Mouse (Mus musculus) adipocyte (in vitro differentiated cells): ENCODE data around the gene Tagln3.

ENCODE experiments used
- DNase-seq: peaks from one replicate; pipeline ENCODE4 v3.0.0-alpha.2; 2016; ENCODE audit warnings: low spot score

Tagln3 gene

DNA sequence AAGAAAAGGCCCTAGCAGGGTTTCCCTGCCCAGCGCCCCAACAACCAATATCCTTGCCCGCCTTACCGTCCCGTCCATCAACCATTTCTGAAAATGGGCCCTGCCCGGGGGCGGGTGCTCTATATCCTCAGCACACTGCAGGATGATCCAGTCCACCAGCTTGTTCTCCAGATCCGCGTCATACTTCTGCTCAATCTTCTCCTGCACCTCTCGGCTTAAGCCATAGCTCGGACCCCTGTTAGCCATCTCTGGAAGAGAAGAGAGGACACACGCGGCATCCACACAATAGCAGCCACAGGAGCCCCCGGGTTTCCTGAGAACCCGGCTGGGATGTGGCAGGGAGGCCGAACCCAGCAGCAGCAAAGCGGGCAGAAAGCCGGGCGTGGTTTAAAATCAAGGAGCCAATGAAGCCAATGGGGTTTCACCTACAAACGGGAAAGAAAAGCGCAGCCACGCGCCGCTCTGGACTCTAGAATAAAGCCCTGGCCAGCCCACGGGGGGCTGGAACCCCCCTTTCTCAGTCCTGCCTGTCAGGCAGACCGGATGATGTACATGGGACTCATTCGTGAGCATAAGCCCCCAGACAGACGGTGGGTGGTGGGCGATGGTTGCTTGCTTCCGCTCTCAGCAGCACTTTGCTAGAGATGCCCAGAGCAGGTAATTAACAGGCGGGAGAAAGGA, at the start of gene Tagln3:
Tagln3 (minus strand) TSS at position 548 of the 681 bp plus-strand sequence.
- no peak for DNase-seq

DNA sequence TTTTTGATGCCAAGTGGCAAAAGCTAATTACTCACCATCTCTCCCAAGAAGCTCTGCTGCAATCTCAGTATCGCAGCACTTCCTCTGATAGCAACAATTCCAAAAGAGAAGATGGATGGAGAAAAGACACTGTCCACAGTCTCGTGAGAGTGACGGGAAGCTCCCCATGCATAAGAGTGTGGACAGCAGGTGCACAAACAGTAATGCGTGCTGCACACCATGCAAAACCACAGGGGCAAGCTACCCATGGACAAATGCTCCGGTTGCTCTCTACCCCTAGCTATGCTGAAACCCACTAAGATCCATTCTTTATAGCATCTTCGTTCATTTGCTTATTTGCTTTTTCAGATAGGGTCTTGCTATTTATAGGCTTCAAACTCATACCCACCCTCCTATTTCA, 46.5 kb upstream of the Tagln3 start:
- DNase-seq: no peak

DNA sequence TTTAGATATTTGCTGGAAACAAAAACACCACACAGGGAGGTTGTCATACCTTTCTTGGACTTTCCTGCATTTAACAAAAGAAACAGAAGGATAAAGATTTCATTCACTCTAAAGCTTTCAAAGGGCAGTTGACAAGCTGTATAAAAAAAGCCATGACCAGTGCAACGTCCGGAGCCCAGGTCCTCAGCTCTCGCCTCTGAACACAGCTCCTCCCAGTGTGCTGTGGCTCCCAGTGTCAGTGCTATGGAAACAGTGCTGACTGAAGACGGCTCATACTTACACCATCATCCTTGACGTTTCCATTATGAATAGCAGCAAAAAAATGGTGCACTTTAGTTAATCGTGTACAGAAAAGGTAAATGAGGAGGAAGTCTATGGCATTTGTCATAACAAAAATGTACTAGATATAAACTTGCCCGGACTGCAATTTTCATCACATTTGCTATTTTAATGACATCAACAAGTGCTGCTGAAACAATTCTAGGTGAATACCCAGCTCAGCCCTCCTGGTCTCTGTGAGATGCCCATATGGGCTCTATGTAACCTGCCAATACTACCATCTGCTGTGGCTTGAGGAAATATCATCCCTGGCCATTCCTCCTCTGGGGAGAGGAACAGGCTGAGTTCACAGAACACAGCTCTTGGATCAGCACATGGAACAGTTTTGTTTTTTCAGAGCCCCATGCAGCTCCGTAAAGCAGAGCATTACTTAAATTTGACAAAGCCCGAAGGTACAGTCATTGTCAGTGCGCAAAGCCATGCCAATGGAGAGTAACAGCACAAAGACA, 43.6 kb upstream of the Tagln3 start:
- DNase-seq: no peak

DNA sequence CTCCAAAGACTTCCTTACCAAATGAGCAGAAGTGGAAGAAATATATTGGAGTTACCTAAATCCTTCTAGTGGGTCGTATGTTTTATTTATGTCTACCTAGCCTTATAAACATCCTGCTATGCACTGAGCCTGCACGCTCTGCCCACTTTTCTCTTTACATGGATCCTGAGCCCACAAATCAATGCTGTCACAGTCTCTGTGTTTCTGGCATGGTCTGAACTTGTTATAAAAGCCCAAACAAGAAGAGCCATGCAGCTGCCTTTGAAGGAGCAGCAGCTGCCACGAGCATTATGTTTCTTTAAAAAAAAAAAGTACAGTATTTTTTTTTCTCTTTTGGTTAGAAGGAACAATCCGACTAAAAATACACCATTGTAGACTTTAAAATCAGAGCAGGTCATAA, 43.0 kb upstream of the Tagln3 start:
- no peak for DNase-seq

DNA sequence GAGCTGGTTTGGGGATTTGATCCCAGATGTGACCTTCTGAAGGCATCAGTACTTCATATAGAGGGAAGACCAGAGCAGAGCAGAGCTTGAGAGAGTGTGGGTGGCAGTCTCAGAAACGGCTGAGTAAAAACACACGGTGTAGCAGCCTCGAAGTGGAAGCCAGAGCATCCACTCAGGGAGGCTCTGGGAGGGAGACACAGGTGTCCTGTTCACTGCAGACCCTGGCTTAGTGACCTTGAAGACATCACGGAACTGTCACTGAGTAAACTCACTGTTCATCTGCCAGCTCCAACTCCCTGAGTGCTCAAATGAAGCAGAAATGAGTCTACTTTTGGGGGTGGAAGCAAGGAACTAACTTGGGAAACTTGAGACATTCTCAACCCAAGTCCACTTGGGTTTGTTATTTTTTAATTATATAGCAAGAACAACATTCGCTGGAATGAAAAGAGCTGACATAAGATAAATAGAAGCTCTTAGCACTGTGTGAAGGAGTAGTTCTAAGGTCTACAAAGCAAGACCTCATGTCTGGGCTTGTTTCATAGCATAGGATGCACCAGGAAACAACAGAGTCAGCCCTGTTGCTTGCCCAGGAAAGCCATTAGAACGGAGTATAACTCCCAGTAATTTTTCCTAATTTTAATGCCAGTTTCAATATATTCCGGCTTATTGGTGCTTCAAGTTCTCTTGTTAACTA, 41.5 kb upstream of the Tagln3 start:
- DNase-seq: no peak

DNA sequence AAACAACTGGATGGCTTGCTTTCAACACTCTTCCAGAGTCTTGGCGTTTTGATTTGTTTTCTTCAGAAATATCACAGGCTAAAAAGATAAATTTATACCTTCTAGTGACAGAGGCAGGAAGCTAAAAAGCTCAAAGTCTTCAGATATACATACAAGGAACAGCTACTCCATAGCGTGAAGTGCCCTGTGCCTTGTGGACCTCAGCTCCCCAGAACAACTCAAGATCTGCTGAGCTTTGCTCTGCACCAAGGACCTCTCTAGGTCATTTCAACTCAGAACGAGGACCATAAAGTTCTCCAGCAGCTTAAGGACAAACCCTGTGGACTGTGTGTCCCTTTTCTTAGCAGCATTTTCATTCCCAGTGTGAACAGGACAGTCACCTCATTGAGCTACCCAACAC, 40.7 kb upstream of the Tagln3 start:
- no peak for DNase-seq

DNA sequence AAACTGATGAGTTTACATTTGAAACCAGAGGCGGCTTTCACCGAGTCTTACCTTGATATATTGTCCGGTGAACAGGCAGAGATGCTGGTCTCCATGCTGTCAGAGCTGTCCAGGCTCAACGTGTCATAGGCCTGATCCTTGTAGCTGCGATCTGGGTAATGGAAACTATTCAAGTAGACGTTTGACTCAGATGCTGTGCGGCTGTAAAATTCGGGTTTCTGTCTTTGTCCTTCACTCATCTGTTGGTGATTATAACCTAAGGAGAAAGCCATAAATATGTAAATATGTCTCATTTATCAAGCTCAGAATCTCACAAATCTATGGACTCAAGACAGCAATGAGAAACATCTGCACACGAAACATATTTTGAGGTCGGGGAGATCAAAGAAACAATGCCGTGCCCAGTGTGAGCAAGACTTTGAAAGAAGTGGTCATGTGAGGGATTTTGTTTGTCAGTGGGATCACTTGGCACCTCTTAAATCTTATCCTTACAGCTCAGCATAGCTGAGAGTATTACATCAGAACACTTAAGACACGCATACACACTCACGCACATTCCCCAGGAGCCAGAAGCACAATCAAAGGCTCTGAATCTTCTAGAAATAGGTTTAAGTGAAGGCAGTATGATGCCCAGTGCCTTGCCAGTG, 38.6 kb upstream of the Tagln3 start:
- no peak for DNase-seq

DNA sequence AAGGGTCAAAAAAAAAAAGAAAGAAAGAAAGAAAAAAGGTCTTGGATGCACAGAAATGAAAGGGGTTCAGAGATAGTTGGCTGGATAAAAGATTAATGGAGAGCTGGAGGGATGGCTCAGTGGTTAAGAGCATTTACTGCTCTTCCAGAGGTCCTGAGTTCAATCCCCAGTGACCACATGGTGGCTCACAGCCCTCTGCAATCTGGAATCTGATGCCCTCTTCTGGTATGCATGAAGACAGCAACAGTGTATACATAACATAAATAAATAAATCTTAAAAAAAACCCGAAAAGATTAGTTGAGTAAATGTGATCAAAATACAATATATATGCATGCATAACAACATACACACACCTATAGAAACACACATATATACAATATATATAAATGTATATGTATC, 37.0 kb upstream of the Tagln3 start:
- DNase-seq: no peak

DNA sequence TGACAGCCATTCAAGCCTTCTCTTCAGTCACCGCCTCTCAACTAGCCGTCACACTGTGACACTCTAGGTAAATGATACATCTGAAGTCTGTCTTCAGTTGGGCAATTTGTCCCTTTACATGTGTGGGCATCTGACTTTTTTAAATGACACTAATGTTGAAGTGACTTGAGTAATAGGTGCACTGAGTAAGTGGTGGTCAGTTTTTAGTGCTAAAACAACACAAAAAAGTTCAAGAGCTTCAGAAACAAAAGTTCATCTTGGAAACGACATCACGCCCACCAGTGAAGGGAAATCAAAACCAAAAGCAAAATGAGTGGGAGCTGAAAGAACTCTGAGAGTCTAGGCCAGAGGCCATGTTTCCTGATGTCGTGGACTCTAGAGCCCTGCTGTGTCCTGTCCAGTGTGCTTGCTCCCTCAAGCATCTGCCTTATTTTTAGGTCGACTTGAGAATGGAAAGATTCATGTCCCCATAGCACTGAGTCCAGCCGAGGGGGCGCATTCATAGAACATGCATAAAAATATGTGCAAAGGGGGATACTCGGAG, 34.4 kb upstream of the Tagln3 start:
- DNase-seq: peak; percentile 51

DNA sequence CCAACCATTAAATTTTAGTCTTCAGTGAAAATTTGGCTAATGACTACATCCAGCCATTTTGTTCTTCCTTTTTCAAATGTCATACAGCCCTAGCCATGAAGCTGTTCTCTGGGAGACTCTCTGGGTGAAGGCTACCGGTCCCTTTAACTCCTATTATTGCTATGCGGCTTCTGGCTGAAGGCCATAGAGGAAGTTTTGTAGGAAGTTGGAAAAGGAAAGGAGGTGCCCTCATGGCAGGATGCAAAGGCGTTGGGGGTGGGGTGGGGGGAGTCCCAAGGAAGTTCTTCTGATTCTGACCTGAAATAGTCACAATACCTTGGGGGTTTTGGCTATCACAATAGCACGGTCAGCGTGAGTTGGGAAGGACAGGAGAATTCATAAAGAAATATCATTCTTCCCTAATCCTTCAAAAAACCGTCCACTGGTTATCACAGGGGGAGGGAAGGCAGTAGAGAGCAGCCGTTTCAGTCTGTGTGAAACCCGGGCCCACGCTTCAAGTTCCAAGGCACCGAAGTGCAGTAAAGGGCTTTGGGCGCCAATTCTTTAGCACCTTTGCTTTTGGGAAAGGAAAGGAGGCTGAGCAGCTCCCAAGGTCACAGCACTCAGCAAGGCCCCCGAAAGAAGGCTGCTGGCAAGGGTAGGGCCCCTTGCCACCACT, 33.1 kb upstream of the Tagln3 start:
- DNase-seq: no peak

DNA sequence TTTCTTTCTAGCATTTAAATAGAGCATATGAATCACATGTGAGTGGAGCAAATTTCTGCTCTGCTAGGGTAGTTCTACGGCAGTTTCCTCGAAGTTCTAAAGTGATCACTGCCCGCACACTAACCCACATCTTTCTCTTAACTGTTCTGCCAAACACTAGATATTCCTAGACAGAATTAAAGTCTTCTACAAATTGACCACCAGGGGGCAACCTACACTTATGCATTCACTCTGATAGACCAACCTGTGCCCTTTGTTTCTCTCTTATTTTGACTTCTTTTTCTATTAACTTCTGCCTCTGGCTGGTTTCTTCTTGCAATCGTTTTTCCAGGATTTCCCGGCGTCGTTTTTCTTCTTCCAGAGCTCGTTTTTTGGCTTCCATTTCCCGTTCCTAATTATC, 32.4 kb upstream of the Tagln3 start:
- peak; percentile 89 for DNase-seq

DNA sequence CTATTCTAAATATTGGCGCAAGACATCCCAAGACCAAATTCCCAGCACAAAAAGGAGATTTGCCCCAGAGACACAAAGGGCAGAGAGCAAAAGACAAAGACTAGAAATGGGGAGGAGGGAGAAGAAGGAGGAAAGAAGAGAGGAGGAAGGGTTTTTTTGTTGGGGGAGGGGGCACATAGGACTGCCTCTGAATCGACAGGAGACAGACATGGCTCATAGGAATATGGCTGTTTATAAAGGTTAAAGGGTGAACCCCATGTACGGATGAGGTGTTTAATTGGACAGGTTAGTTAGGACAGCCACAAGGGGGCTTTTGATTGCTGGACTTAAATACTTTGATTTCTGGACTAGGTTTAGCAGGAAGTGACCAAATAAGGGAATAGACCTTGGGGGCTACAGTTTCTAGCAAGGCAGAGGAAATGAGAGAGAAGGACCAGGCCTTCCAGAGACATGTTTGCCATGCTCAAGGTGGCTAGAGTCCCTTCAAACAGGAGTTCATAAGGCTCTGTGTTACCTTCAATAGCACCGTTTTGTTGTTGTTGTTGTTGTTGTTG, 19.3 kb upstream of the Tagln3 start:
- DNase-seq: no peak

DNA sequence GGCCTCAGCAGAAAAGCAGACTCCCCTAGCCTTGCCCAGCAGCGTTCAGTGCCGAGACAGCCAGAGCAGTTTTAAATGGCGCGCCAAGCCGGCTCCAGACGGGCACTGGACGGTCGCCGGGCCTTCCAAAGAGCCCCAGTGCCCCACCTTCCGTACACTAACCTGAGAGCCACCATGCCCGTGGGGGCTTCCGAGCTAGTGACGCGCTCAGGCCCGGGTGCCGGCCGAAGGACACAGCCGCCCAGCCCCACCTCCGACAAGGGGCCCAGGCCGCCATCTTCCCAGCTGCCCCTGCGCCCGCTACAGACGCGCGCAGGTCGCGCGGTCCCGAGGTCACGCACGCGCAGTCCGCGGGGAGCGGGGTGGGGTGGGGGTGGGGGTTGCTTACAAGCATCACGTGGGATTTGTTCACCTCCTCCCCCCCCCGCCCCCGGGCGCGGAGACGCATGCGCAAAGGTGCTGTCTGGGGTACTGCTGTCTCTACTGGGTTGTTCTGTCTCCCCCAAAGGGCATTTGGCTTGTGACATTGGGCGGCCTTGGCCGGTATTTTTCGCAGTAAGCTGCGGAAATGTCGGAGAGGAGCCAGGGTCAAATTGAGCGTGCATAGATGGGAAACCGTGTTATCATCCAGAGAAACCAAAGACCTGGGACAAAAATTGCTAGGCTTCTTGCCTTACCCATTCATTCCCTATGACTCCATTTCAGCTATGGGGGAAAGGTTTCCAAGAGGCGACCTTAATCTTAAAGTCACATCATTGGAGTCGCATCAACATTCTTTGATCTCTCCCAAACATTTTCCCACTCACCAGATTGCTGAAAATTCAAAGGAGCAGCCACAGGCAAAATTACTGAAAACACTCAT, 18.4 kb upstream of the Tagln3 start, which contains the start of gene Abhd10:
Abhd10 (minus strand) TSS at position 341 of the 862 bp plus-strand sequence.
- peak; percentile 95 for DNase-seq

DNA sequence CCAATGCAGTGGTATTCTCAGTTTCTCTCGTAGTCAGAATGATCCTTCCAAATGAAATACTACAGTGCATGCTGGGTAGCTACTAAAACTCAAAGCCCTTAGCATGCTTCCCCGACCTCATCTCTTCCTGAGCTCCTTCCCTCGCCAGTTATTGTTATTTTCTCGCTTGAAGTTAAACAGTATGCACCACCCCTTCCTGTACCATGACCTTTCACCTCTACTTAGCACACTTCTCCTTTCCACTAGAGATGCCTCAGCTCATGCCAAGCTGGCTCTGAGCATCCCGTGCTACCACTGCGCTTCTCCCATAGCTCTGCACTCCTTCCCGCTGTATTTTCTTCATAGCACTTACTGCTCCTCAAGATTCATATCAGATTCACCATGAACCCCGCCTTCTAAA, 13.5 kb upstream of the Tagln3 start:
- no peak for DNase-seq

DNA sequence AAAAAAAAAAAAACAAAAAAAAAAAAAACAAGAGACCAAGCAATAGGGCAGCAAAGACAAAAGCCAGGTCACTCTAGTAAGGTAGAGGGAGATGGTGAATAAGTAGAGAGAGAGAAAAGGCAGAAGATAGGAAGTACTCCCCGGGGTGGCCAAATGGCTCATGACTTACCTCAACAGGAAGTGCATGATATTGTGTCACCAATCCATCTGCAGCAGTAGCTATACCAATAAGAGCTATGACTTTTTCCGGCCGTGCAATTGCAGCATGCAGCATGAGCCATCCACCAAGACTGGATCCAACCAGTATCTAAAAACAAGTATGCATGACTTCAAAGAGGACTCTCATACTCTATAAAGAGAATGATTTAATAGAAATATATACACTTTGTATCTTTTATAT, 12.3 kb upstream of the Tagln3 start:
- no peak for DNase-seq

DNA sequence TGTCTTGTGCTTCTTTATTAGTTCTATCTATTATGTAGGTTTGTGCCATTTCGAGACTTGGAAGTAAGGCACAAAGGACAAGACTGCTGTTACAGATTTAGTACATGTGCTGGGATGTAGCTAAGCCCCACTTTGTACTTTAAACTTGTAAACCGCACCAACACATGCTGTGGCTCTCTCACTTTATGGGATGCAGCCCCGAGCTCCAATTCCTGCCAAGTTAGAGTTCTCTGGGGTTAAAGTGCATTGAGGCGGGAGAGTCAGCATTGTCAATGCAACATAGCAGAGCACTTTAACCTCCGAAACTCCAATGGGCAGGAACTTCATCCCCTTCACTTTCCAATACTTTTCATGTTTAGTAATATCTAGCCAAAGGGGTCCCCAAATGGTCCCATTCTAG, 4.8 kb upstream of the Tagln3 start:
- DNase-seq: no peak

DNA sequence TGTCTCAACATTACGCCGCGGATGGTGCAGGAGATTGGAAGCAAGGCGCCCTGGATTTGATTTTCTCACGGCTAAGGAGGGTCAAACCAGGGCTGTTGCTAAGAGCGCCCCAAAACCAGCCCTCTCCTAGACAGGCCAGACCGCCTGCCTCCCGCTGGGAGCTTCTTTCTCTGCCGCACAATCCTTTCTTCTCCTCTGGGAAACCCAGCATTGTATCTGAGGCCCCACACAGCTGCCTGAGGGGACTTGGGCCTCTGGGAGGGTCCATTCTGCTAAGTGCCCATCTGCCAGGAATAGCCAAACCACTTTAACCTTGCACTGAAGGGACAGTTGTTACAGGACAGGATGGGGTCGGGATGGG, 314 bp upstream of the Tagln3 start:
- DNase-seq: no peak

DNA sequence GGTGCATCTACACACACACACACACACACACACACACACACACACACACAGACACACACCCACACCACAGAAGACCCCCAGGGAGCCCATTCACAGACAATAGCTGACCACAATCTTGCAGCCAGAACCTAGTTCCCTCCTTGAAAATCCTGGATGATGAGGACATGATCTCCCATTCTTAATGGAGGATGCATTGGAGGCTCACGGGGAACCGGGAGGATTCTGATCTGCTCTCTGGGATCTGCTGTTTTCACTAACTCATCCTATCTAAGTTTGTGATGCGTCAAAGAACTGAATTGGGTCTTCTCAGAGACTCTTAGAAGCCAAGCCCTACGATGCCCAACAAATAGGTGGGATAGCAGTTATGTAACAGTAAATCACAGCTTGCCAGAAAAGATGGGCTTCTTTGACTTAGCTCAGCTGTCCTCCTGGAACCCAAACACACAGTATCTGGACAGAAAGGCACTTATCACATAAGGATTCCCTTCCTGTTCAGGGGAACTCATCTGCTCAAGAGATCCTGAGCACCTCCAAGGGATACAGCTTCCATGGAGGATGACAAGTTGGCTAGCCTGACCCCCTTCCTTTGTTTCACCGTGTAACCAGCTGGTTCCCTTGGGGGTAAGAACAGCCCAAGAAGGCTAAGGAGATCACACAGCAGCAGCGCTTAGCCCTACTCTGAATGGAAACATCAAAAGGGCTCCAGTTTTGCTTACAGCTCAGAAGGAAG, 1.1 kb downstream of the Tagln3 start:
- no peak for DNase-seq

DNA sequence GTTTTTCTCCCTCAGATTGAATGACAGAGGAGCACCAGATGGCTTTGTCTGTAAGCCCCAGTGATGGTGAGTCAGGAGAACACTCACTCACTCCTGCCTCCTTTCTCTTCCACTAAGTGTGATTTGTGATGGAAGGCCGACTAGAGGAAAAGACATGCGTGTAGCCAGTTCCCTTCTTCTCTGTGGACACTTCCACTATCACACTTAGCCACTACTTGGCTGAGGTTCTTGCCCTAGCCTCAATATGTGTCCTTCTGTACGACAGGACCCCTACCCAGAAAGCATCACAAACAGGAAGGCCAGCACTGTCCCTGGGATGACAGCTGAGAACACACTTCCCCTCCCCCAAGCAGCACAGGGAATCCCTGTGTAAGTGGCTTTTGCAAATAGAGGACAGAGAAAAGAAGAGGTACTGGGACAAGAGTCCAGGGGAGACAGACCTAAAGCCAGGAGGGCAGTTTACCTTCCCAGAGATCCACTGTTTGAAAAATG, 1.9 kb downstream of the Tagln3 start:
- no peak for DNase-seq
